Mouse (Mus musculus) gastrocnemius, postnatal 10 days (tissue): ENCODE results near the gene Zfp334. TPM values are rescaled to one million over a fixed set of nuclear protein-coding genes. Genes with fewer than 3 reads are reported as not detected.
A peak's percentile ranks its signal among the peaks of the same experiment; 100 is the strongest.

Source experiments
- DNase-seq: peaks from one replicate; pipeline ENCODE4 v3.0.0; 2021; ENCODE audit warnings: mixed read lengths
- long read RNA-seq, 2 experiments: library from polyadenylated mRNA; stranded (forward); transcript quantifications; one replicate each; pipeline ENCODE4 v2.0.0; 2021
- total RNA-seq, 2 experiments: library from RNA; stranded (reverse); gene quantifications; 2 replicates each; pipeline ENCODE4 v1.2.3; 2021

The Zfp334 gene
- 1 to 10 TPM; 2.8 to 3.9 TPM for total RNA-seq
- long read RNA-seq, experiment 1, full-length matches to known transcripts: 9 of 14 reads
- long read RNA-seq, experiment 1, partial matches to known transcripts: 0 of 14 reads
- long read RNA-seq, experiment 1, other reads (novel, unspliced or antisense): 5 of 14 reads
- long read RNA-seq, experiment 2, full-length matches to known transcripts: 8 of 12 reads
- long read RNA-seq, experiment 2, partial matches to known transcripts: 0 of 12 reads
- long read RNA-seq, experiment 2, other reads (novel, unspliced or antisense): 4 of 12 reads

GRCm38 (mm10) chr2:165387844-165388495 is at the start of gene Zfp334:
TSS of gene Zfp334 (minus strand) at chr2:165388259.
- DNase-seq: peak; percentile 96

- DNase-seq: no peak
These were observed 40.6 kb upstream of the Zfp334 start for GRCm38 (mm10) chr2:165428694-165429093.

DNA sequence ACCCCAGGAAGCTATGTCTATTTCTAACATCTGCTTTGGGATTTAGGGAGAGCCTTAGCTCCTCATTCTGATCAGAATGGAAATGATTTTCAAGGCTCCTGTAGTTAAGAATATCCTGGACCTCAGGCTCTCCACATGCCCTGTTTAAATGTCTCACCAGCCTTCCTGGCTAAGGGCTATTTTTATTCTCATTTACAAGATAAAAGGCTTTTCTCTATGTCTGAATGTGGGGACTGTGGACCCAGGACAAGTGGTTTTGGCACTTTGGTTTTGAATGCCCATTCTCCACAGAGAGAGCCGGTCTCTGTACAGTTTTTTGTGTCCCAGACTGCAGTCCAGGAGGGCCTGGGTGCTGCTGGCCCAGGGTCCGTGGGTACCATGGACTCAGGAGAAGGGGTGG is 32.1 kb upstream of the Zfp334 start:
- DNase-seq: no peak

GRCm38 (mm10) chr2:165419670-165420111 is 31.6 kb upstream of the Zfp334 start:
- DNase-seq: no peak

DNA sequence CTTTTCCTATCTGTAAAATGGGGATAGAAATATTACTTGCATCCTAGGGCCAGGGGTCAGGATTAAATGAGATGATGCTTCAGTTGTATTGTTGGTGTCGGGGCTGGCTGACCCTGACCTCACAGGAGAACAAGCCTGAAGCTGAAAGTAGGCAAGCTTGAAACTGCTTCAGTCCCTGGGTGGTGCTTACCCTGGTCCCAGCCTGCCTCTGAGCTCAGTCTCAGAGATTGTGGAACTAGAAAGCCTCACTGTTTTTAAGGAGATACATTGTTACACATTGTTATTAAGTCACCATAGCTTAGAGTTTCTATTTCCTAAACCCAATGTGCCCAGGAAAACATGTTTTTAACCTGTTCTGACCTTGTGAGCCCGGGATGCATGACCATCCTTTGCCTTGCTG is 30.5 kb upstream of the Zfp334 start:
- DNase-seq: no peak

DNA sequence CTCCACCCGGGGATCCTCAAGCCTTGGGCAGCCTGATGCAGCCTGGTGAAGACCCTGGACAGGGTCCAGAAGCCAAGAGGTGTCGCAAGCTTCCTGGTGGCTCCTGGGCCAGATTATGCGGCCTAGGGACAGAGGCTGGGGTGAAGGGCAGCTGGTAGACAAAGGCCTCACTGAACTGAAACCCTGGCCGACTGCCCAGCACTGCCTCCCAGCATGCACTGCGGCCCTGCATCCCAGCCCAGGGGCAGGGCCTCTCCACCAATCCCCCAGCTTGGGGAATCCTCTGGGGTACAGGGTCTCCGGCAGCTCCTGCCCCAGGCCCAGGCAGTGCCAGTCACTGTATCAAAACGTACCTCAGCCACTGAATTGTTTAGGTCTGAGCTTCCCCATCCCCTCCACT is 29.2 kb upstream of the Zfp334 start:
- peak; percentile 42 for DNase-seq

DNA sequence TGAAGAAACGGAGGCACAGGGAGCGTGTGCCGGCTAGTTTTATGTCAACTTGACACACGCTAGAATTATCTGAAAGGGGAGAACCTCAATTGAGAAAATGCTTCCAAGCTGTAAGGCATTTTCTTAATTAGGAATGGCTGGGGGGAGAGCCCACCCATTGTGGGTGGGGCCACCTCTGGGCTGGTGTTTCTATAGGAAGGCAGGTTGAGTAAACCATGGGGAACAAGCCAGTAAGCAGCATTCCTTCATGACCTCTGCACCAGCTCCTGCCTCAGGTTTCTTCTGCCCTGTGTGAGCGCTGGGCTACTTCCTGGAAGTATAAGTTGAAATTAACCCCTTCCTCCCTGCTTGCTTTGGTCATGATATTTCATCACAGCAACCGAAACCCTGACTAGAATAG is 27.7 kb upstream of the Zfp334 start:
- DNase-seq: no peak

DNA sequence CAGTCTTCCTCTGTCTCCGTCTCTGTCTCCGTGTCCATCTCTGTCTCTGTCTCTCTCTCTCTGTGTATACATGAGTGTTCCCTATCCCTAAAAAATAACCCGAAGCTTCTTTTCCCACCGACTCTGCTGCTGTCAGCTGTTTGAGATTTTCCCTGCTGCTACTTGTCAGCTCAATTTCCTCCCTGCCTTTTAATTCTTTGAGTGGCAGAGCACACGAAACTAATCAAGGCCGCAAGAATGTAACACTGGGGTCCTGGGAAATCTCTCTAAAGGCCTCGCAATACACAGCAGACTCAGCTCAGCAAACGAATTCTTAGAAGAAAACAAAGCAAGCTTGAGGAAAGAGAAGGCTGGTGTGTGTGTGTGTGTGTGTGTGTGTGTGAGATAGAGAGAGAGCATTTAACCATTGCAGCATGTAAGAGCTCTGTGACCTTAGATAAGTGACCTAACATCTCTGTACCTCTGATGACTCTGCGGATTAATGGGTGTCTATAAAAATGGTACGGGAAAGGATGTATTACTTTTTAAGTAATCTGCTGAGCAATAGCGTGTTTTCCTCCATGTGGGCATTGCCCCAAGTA is 27.2 kb upstream of the Zfp334 start:
- no peak for DNase-seq

- no peak for DNase-seq
These were observed 26.3 kb upstream of the Zfp334 start for GRCm38 (mm10) chr2:165414321-165414720.

- no peak for DNase-seq
These were observed 25.8 kb upstream of the Zfp334 start for GRCm38 (mm10) chr2:165413884-165414283.

DNA sequence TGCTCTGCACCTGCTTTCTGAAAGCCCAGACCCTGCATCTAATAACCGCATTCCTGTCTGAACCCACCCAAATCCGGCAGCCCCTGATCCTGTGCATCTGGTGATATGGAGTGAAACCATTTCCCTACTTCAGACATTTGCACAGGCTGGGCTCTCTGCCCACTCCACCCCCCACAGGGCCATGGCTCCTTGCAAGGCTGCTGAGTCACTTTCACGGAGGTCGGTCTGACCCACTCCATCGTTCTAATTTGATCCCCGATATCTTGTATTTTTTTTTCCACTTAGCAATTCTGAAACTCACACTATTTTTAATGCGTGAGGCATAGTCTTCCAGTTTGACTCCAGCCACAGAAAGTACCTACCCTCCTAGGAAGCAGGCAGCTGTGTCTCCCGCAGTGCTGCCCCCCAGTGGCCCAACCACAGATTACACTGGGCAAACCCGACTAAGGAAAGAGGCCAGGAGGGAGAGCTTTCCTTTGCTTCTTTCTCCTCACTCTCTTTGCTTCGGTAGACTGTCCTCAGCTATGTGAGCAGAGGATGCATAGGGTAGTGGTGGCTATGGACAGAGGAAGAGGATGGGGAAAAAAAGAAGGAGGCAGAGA is 19.7 kb upstream of the Zfp334 start:
- peak; percentile 81 for DNase-seq

GRCm38 (mm10) chr2:165405351-165405750 is 17.3 kb upstream of the Zfp334 start:
- no peak for DNase-seq

DNA sequence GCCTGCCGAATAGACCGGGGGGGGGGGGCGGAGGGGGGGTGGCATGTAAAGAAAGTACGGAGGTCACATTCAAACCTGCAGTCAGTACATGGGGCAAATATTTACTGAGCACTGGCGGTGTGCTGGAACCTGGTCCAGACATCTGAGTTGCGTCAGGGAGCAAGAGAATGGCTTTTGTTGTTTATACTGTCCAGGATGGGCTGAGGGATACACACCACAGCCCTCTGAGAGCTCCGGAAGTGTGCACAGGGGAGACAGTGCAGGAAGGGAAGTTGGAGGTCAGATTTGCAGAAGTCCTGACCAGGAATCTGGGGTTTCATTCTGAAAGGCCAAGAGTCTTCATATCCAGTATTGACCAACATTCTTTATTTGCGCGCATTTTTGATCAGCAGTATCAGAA is 16.9 kb upstream of the Zfp334 start:
- DNase-seq: no peak

GRCm38 (mm10) chr2:165398164-165398785 is 10.2 kb upstream of the Zfp334 start:
- DNase-seq: no peak

- peak; percentile 59 for DNase-seq
These were observed 9.6 kb upstream of the Zfp334 start for GRCm38 (mm10) chr2:165397502-165398163.

DNA sequence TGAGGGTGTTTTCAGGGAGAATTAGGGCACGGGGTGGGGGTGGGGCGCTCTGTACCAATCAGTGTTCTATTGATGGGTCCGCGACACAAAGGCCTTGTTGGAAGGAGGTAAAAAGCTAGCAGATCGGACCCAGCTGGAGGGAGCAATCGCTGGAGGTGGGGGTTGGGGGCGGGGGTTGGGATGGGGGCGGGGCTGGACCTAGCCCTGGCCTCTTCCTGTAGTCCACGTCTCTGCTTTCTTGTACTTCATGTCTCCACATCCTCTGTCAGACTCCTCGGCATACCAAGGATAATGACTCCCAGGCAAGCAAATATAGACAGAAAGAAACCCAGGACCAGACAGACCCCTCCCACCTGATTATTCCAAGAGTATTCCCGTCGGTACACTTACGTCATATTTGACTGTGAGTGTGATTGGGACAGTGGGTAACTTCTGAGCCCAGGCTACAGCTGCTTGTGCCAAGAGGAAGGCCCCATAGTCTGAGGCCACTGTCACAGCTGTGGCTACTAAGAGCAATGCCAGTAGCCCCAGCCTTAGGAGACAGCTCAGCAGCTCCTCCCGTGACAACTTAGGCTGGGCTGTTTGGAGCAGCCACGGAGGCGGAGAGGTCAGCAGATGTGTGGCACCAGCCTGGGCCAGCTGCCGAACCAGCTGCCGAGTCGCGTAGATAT is 8.9 kb upstream of the Zfp334 start:
- DNase-seq: no peak

DNA sequence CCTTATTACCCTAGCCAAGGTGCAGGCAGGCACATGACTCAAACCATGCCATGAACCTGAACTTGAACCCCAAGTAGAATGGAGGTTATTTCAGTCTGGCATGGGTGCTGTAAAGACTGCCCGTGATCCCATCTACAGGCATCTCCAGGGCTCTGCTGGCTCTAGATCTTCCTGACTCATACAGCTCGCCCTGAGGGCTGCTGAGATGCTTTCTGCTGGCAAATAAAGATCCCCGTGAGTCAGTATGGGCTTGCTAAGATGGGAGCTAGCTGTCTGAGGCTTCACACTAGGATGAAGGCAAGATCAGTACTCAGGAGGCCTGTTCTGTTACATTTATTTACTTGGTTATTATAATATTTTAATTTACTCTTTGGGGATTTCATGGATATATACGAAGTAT is 4.1 kb upstream of the Zfp334 start:
- no peak for DNase-seq

- peak; percentile 57 for DNase-seq
These were observed 3.5 kb upstream of the Zfp334 start for GRCm38 (mm10) chr2:165391561-165391960.

GRCm38 (mm10) chr2:165389299-165389952 is 1.4 kb upstream of the Zfp334 start:
- no peak for DNase-seq

- DNase-seq: no peak
These were observed 689 bp downstream of the Zfp334 start for GRCm38 (mm10) chr2:165387370-165387769.

DNA sequence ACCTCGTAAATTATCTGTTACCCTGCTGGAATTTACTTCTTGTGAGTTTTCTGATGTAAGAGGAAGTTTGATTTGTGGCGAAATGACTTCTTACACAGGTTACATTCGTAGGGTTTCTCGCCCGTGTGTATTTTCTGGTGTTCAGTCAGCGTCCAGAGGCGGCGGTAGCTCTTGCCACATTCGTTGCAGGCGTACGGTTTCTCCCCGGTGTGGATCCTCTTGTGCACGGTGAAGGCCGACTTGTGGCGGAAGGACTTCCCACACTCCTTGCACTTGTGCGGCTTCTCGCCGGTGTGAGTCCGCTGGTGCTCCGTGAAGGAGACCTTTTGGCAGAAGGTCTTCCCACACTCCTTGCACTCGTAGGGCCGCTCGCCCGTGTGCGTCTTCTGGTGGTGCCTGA is 8.0 kb downstream of the Zfp334 start:
- no peak for DNase-seq
